Mouse (Mus musculus): Measurements from ENCODE around the gene Hist1h2ah. TPM values are rescaled to one million over a fixed set of nuclear protein-coding genes. Genes with fewer than 3 reads are reported as not detected.

Hist1h2ah gene
- total and polyA plus RNA-seq, 3 experiments = 8.1 to 10.0 TPM; not detected in 1

DNA sequence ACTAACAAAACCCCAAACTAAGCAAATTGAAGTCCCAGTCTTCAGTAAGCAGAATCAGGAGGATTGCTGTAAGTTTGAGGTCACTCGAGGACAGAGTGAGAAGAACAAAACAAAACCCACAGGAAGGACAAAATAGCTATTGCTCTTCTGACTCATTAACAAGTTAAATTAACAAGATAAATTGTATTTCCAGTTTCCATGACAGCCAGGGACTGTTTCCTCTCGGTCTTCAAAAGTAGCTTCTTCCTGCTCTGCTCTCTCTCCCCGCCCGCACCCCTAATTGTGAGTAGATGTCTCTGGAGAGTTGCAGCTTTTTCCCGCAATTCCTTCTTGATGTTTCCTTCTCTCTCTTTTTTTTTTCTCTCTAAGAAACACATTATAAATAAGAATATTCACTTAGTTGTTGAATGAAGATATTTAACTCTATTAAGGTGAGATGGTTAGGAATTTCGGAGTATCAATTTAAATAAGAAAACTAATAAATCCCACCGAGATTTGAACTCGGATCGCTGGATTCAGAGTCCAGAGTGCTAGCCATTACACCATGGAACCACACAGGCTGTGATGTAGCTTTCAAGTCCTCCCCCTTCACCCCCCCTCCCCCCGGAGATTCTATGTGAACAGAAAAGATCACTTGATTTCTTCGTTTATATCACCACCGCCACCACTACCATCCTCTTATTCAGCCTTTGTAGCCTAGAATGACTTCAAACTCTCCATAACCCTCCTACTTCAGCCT lies 39.1 kb downstream of the Hist1h2ah start:
- Histone ChIP-seq H3K4me1 (ENCODE audit: control insufficient read depth, insufficient read depth, low read length) (peaks cover 6% of the 10 kb centered on the region), H3K9ac (ENCODE audit: low read depth, low read length) (no peak overlapping the region), H3K79me2 (replicated peaks; ENCODE audit: control insufficient read depth, insufficient read depth, low read length) (no peaks in the 10 kb centered on the region), H3K4me3 (peak overlapping the region; percentile 35), H3K36me3 (ENCODE audit: control insufficient read depth, insufficient read depth, low read length) (no peaks in the 10 kb centered on the region), H3K27me3 (ENCODE audit: control insufficient read depth, insufficient read depth, low read length) (peaks cover 31% of the 10 kb centered on the region), H3K27ac (no peak overlapping the region)
- intact Hi-C loops (cut with DNase I) = no loop called here
- no peak for TF ChIP-seq POLR2A (IDR thresholded peaks at IDR 0.05; ENCODE audit: insufficient read depth, low read depth, low read length)
- TF ChIP-seq CTCF (IDR thresholded peaks at IDR 0.05) = no peak
- TF ChIP-seq EP300 (IDR thresholded peaks at IDR 0.05; ENCODE audit: insufficient read depth, low read depth, low read length) = no peak
- 15% methylated on average over 12 of the region's 12 CpGs for WGBS
- DNase-seq = peak in 1 of 2 experiments; percentile 35

DNA sequence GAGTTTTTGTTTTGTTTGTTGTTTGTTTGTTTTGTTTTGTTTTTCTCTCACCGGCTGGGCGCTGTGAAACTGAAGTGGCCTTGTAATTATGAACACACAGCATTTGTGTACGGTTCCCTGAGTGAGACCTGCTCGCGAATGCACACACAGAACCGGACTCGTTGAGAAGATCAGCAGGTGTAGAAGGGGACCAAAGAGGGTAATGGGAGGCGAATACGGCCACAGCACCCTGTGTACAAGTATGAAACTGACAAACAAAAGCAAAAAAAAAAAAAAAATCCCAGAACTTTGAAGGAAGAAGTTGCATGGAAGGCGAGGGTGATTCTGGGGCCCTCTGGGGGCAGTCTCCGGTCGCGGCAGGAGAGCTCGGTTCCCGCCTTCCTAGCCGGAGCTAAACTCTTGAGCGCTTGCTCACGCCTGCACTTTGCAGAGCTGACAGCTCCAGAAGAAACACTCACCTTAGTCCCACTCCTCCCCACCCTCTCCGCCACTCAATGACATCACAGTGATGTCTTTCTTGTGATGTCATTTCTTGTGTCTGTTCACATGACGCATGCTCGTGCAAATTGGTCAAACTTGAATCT lies 39.9 kb downstream of the Hist1h2ah start:
- peak; percentile 41 to 47 for DNase-seq
- peaks cover 6% of the 10 kb centered on the region for H3K4me1 ChIP-seq (ENCODE audit: control insufficient read depth, insufficient read depth, low read length)
- 3% methylated on average over 21 of the region's 21 CpGs for WGBS
- intact Hi-C loops (cut with DNase I) = loop anchor here (2.0 kb wide), 2 partner anchors 19 to 21 kb away; no protein-coding TSS in a partner anchor
- TF ChIP-seq CTCF (IDR thresholded peaks at IDR 0.05) (peak; percentile 43), POLR2A (IDR thresholded peaks at IDR 0.05; ENCODE audit: insufficient read depth, low read depth, low read length) (no peak)
- no peak overlapping the region for H3K27ac ChIP-seq
- H3K79me2 ChIP-seq (replicated peaks; ENCODE audit: control insufficient read depth, insufficient read depth, low read length) = no peaks in the 10 kb centered on the region
- H3K4me3 ChIP-seq = peak overlapping the region; percentile 35
- no peak overlapping the region for H3K9ac ChIP-seq (ENCODE audit: low read depth, low read length)
- no peaks in the 10 kb centered on the region for H3K36me3 ChIP-seq (ENCODE audit: control insufficient read depth, insufficient read depth, low read length)
- peaks cover 31% of the 10 kb centered on the region for H3K27me3 ChIP-seq (ENCODE audit: control insufficient read depth, insufficient read depth, low read length)

DNA sequence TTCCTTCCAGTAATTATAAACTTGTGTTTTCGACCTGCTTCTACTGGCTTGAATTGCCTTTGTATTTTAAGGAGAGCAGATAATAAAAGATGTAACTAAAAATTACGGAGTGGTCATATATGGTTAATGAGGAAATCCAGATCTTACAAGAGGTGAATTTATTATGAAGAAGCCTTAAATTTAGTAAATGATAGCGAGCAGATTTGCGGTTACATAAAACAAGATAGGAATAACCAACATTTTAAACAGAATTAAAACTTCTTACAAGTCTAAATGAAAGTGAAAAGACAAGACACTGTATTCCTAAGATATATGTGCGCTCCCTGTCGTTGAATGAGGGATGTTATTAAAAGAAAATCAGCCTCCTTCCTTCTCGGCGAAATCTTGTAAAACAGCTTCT lies 40.5 kb downstream of the Hist1h2ah start:
- no peaks in the 10 kb centered on the region for H3K79me2 ChIP-seq (replicated peaks; ENCODE audit: control insufficient read depth, insufficient read depth, low read length)
- DNase-seq = no peak
- H3K27me3 ChIP-seq (ENCODE audit: control insufficient read depth, insufficient read depth, low read length) = peaks cover 31% of the 10 kb centered on the region
- no peaks in the 10 kb centered on the region for H3K36me3 ChIP-seq (ENCODE audit: control insufficient read depth, insufficient read depth, low read length)
- TF ChIP-seq POLR2A (IDR thresholded peaks at IDR 0.05; ENCODE audit: insufficient read depth, low read depth, low read length) = no peak
- TF ChIP-seq EP300 (IDR thresholded peaks at IDR 0.05; ENCODE audit: insufficient read depth, low read depth, low read length) = no peak
- TF ChIP-seq CTCF (IDR thresholded peaks at IDR 0.05) = no peak
- intact Hi-C loops (cut with DNase I) = loop anchor here (2.0 kb wide), 2 partner anchors 20 kb away; no protein-coding TSS in a partner anchor
- 13% methylated on average over 8 of the region's 8 CpGs for WGBS
- H3K27ac ChIP-seq = no peak overlapping the region
- peaks cover 6% of the 10 kb centered on the region for H3K4me1 ChIP-seq (ENCODE audit: control insufficient read depth, insufficient read depth, low read length)
- no peak overlapping the region for H3K9ac ChIP-seq (ENCODE audit: low read depth, low read length)
- H3K4me3 ChIP-seq = peak overlapping the region; percentile 35

DNA sequence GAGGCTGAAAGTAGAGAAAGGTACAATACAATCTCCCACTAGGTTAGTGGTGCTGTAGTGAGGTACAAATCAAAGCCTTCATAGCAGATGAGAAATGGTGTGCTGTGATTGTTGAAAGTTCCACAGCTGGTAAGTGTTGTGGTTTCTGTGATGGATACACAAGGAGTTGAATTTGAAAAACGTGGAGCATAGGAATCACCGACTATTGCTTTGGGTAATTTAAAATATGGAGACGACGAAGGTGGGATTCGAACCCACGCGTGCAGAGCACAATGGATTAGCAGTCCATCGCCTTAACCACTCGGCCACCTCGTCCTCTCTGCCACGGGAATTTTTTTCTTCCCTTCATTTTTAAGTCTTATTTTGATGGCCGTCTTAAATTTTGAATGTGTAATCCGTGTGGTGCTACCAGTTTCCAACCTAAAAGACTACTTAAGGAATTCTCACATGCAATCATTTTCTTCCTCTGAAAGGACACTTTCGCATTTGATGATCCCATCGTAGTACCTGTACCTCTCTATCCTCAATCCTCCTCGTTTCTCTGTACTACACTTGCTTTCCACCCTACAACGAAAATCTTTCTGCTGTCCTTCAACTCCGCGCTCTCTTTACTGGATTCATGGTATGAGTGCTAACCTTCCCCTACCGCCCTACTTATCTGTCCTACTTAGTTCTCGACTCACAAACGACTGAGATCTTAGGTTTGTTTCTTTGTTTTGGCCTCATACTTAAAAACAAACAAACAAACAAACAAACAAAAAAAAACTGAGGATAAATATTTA lies 41.2 kb downstream of the Hist1h2ah start:
- H3K27ac ChIP-seq = no peak overlapping the region
- DNase-seq = peak in 1 of 2 experiments; percentile 46
- 16% methylated on average over 22 of the region's 22 CpGs for WGBS
- H3K9ac ChIP-seq (ENCODE audit: low read depth, low read length) = no peak overlapping the region
- H3K27me3 ChIP-seq (ENCODE audit: control insufficient read depth, insufficient read depth, low read length) = peaks cover 27% of the 10 kb centered on the region
- intact Hi-C loops (cut with DNase I) = loop anchor here (2.0 kb wide), 2 partner anchors 19 to 21 kb away; no protein-coding TSS in a partner anchor
- no peaks in the 10 kb centered on the region for H3K36me3 ChIP-seq (ENCODE audit: control insufficient read depth, insufficient read depth, low read length)
- H3K4me1 ChIP-seq (ENCODE audit: control insufficient read depth, insufficient read depth, low read length) = peaks cover 6% of the 10 kb centered on the region
- TF ChIP-seq POLR2A (IDR thresholded peaks at IDR 0.05; ENCODE audit: insufficient read depth, low read depth, low read length) (no peak), CTCF (IDR thresholded peaks at IDR 0.05) (no peak), EP300 (IDR thresholded peaks at IDR 0.05; ENCODE audit: insufficient read depth, low read depth, low read length) (no peak)
- H3K4me3 ChIP-seq = no peak overlapping the region
- H3K79me2 ChIP-seq (replicated peaks; ENCODE audit: control insufficient read depth, insufficient read depth, low read length) = no peaks in the 10 kb centered on the region

DNA sequence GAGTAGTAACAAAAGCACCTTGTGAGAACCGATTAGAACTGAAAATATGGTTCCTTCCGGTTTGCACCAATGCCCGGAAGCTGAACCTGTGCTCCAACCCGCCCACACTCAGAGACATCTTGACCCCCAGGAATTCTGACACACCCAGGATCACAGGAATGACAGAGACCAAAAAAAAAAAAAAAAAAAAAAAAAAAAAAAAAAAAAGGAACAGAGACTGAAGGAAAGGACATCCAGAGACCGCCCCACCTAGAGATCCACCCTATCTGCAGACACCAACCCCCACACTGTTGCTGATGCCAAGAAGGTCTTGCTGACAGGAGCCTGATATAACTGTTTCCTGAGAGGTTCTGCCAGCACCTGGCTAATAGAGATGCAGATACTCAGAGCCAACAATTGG lies 42.8 kb downstream of the Hist1h2ah start:
- TF ChIP-seq CTCF (IDR thresholded peaks at IDR 0.05) = no peak
- TF ChIP-seq POLR2A (IDR thresholded peaks at IDR 0.05; ENCODE audit: insufficient read depth, low read depth, low read length) = no peak
- no peak for TF ChIP-seq EP300 (IDR thresholded peaks at IDR 0.05; ENCODE audit: insufficient read depth, low read depth, low read length)
- no peak for DNase-seq
- Histone ChIP-seq H3K36me3 (ENCODE audit: control insufficient read depth, insufficient read depth, low read length) (no peaks in the 10 kb centered on the region), H3K27ac (no peak overlapping the region), H3K27me3 (ENCODE audit: control insufficient read depth, insufficient read depth, low read length) (peaks cover 21% of the 10 kb centered on the region), H3K4me3 (no peak overlapping the region), H3K79me2 (replicated peaks; ENCODE audit: control insufficient read depth, insufficient read depth, low read length) (no peaks in the 10 kb centered on the region), H3K9ac (ENCODE audit: low read depth, low read length) (no peak overlapping the region), H3K4me1 (ENCODE audit: control insufficient read depth, insufficient read depth, low read length) (peaks cover 6% of the 10 kb centered on the region)
- 75% methylated on average over 5 of the region's 5 CpGs for WGBS
- intact Hi-C loops (cut with DNase I) = no loop called here

Small RNA genes within 50 kb of the gene (microRNA-seq; reads per million reads assigned to microRNA genes)
- gene Gm26300 (0 reads per million in 2 experiments), gene Gm44390 (0 reads per million in 2 experiments), gene Gm44486 (0 reads per million in 2 experiments)

Other genes with a start within 250 kb of the Hist1h2ah start
- not detected for gene Hist1h2an, start 248.3 kb downstream of the Hist1h2ah start, total RNA-seq (2021)
- gene Hist1h2an, start 248.3 kb downstream of the Hist1h2ah start, polyA plus RNA-seq (2012; rRNA removed) = not detected in 2 replicates
- 1 to 10 TPM; 1.9 to 2.3 TPM for gene Hist1h2bp, start 248.1 kb downstream of the Hist1h2ah start, total RNA-seq (2021)
- not detected in 2 replicates for gene Hist1h2bp, start 248.1 kb downstream of the Hist1h2ah start, polyA plus RNA-seq (2012; rRNA removed)
- 10 to 100 TPM; 24.4 to 26.4 TPM for gene Hist1h2bq, start 225.4 kb downstream of the Hist1h2ah start, total RNA-seq (2021)
- 3.5 and 12.7 TPM in 2 replicates for gene Hist1h2bq, start 225.4 kb downstream of the Hist1h2ah start, polyA plus RNA-seq (2012; rRNA removed)
- 1 to 10 TPM in 1 of 2 experiments, not detected in 1; 7.1 TPM for gene Hist1h2ao, start 225.1 kb downstream of the Hist1h2ah start, total RNA-seq (2021)
- gene Hist1h2ao, start 225.1 kb downstream of the Hist1h2ah start, polyA plus RNA-seq (2012; rRNA removed) = not detected in 2 replicates
- gene Hist1h4m, start 223.8 kb downstream of the Hist1h2ah start, total RNA-seq (2021) = 10 to 100 TPM; 42.6 to 56.8 TPM
- gene Hist1h4m, start 223.8 kb downstream of the Hist1h2ah start, polyA plus RNA-seq (2012; rRNA removed) = 1.6 TPM in 1 of 2 replicates, not detected in the other
- gene Hist1h4n, start 203.4 kb downstream of the Hist1h2ah start, total RNA-seq (2021) = 1 to 10 TPM; 3.7 to 4.9 TPM
- 1.7 and 4.4 TPM in 2 replicates for gene Hist1h4n, start 203.4 kb downstream of the Hist1h2ah start, polyA plus RNA-seq (2012; rRNA removed)
- gene Hist1h2ap, start 202.1 kb downstream of the Hist1h2ah start, total RNA-seq (2021) = 1 to 10 TPM; 2.8 to 9.6 TPM
- 1.1 and 3.4 TPM in 2 replicates for gene Hist1h2ap, start 202.1 kb downstream of the Hist1h2ah start, polyA plus RNA-seq (2012; rRNA removed)
- 10 to 100 TPM; 24.3 to 26.7 TPM for gene Hist1h2br, start 201.8 kb downstream of the Hist1h2ah start, total RNA-seq (2021)
- gene Hist1h2br, start 201.8 kb downstream of the Hist1h2ah start, polyA plus RNA-seq (2012; rRNA removed) = 3.5 and 12.7 TPM in 2 replicates
- gene Zfp184, start 90.5 kb downstream of the Hist1h2ah start, total RNA-seq (2021) = under 1 TPM; 0.70 to 0.73 TPM
- gene Zfp184, start 90.5 kb downstream of the Hist1h2ah start, polyA plus RNA-seq (2012; rRNA removed) = 0.35 and 0.43 TPM in 2 replicates
- not detected for gene Pom121l2, start 54.4 kb downstream of the Hist1h2ah start, total RNA-seq (2021)
- 0.06 TPM in 2 replicates for gene Pom121l2, start 54.4 kb downstream of the Hist1h2ah start, polyA plus RNA-seq (2012; rRNA removed)
- gene Prss16, start 25.8 kb downstream of the Hist1h2ah start, total RNA-seq (2021) = not detected
- gene Prss16, start 25.8 kb downstream of the Hist1h2ah start, polyA plus RNA-seq (2012; rRNA removed) = 0.23 TPM in 1 of 2 replicates, not detected in the other
- 10 to 100 TPM in 1 of 2 experiments, 1 to 10 TPM in 1; 7.3 to 10.0 TPM for gene Hist1h2bk, start 302 bp upstream of the Hist1h2ah start, total RNA-seq (2021)
- not detected in 2 replicates for gene Hist1h2bk, start 302 bp upstream of the Hist1h2ah start, polyA plus RNA-seq (2012; rRNA removed)
- gene Hist1h4i, start 5.8 kb upstream of the Hist1h2ah start, total RNA-seq (2021) = 10 to 100 TPM; 11.9 to 18.1 TPM
- gene Hist1h4i, start 5.8 kb upstream of the Hist1h2ah start, polyA plus RNA-seq (2012; rRNA removed) = 5.8 and 8.3 TPM in 2 replicates
- 1 to 10 TPM; 1.7 to 4.3 TPM for gene Hist1h2ag, start 7.4 kb upstream of the Hist1h2ah start, total RNA-seq (2021)
- gene Hist1h2ag, start 7.4 kb upstream of the Hist1h2ah start, polyA plus RNA-seq (2012; rRNA removed) = not detected in 2 replicates
- 1 to 10 TPM; 2.8 to 3.6 TPM for gene Hist1h2bj, start 7.6 kb upstream of the Hist1h2ah start, total RNA-seq (2021)
- gene Hist1h2bj, start 7.6 kb upstream of the Hist1h2ah start, polyA plus RNA-seq (2012; rRNA removed) = 0.59 TPM in 1 of 2 replicates, not detected in the other
- not detected for gene Vmn1r188, start 48.9 kb upstream of the Hist1h2ah start, total RNA-seq (2021)
- not detected in 2 replicates for gene Vmn1r188, start 48.9 kb upstream of the Hist1h2ah start, polyA plus RNA-seq (2012; rRNA removed)
- gene Vmn1r189, start 70.3 kb upstream of the Hist1h2ah start, total RNA-seq (2021) = not detected
- not detected in 2 replicates for gene Vmn1r189, start 70.3 kb upstream of the Hist1h2ah start, polyA plus RNA-seq (2012; rRNA removed)
- not detected for gene Vmn1r191, start 148.4 kb upstream of the Hist1h2ah start, total RNA-seq (2021)
- gene Vmn1r191, start 148.4 kb upstream of the Hist1h2ah start, polyA plus RNA-seq (2012; rRNA removed) = not detected in 2 replicates
- not detected for gene Vmn1r192, start 155.6 kb upstream of the Hist1h2ah start, total RNA-seq (2021)
- not detected in 2 replicates for gene Vmn1r192, start 155.6 kb upstream of the Hist1h2ah start, polyA plus RNA-seq (2012; rRNA removed)
- gene Vmn1r193, start 187.6 kb upstream of the Hist1h2ah start, total RNA-seq (2021) = not detected
- not detected in 2 replicates for gene Vmn1r193, start 187.6 kb upstream of the Hist1h2ah start, polyA plus RNA-seq (2012; rRNA removed)
- not detected for gene Vmn1r194, start 208.6 kb upstream of the Hist1h2ah start, total RNA-seq (2021)
- not detected in 2 replicates for gene Vmn1r194, start 208.6 kb upstream of the Hist1h2ah start, polyA plus RNA-seq (2012; rRNA removed)
- gene Vmn1r195, start 235.0 kb upstream of the Hist1h2ah start, total RNA-seq (2021) = not detected
- gene Vmn1r195, start 235.0 kb upstream of the Hist1h2ah start, polyA plus RNA-seq (2012; rRNA removed) = not detected in 2 replicates